ENCODE assay signal across 9 mouse cellular contexts in genomic region chr1:92038714-92039113, GRCm38 (mm10).
A peak's percentile ranks its signal among the peaks of the same experiment; 100 is the strongest.
DNase-seq lines count a peak whose midpoint lies in the region; ATAC-seq lines count a peak whose summit lies in the region.
"Had no signal": no experiment of that assay in that cellular context is flagged by ENCODE, and none has a peak within 500 bp of the region (broad histone marks: within the 10 kb centered on the region; RNA-seq: fewer than 3 reads in every experiment).

No protein-coding gene starts in this region.

- DNase-seq in frontal cortex, postnatal 10 days (ENCODE audit: low spot score in 2 of 2) = no peak
- DNase-seq in left cerebral cortex, postnatal 36 days (ENCODE audit: low spot score in 2 of 2) = peak; percentile 16 to 28
- no peak for DNase-seq in left cerebral cortex, adult 11 months (ENCODE audit: low spot score)
- peak; percentile 73 for DNase-seq in brain, adult 2 months (ENCODE audit: low read depth, low spot score)
- DNase-seq in large intestine, adult 2 months (ENCODE audit: low read depth, low spot score) = peak; percentile 28
- no peak for DNase-seq in testis, postnatal 10 days (ENCODE audit: low spot score)
- DNase-seq: liver, embryonic 13.5 days; lung, postnatal 4 days had no signal

- ATAC-seq in frontal cortex, adult (ENCODE audit: low TSS enrichment) = peak; percentile 73

- WGBS in large intestine, adult 2 months = 23% methylated on average over 1 of the region's 1 CpGs

- intact Hi-C loops in left cerebral cortex, postnatal 36 days (cut with DNase I) = no loop called here

Comparison
In these comparisons a context has a peak if more than half of its experiments do, and no peak if none do; other contexts are left out.
1. DNase-seq: peak in left cerebral cortex, postnatal 36 days (2 of 2), brain, adult 2 months (single experiment) and large intestine, adult 2 months (single experiment); none in frontal cortex, postnatal 10 days (0 of 2), left cerebral cortex, adult 11 months (single experiment) and testis, postnatal 10 days (single experiment).